Mouse (Mus musculus) neural tube, embryonic 10.5 days (tissue): ENCODE results near the gene Dph1.

Experiments
- DNase-seq: peaks from one replicate; pipeline ENCODE4 v3.0.0-alpha.2; 2017; ENCODE audit warnings: low spot score; ENCODE audit errors: extremely low spot score

Dph1 gene

GRCm38 (mm10) chr11:75160954-75161353 is 30.1 kb downstream of the Dph1 start:
- no peak for DNase-seq

GRCm38 (mm10) chr11:75159564-75159963 is 31.5 kb downstream of the Dph1 start:
- no peak for DNase-seq

GRCm38 (mm10) chr11:75158432-75158831 is 32.6 kb downstream of the Dph1 start:
- no peak for DNase-seq

GRCm38 (mm10) chr11:75157901-75158300 is 33.1 kb downstream of the Dph1 start:
- no peak for DNase-seq

- no peak for DNase-seq
These were observed 34.0 kb downstream of the Dph1 start for GRCm38 (mm10) chr11:75157037-75157436.

GRCm38 (mm10) chr11:75156416-75156815 is 34.6 kb downstream of the Dph1 start:
- no peak for DNase-seq

GRCm38 (mm10) chr11:75155985-75156384 is 35.1 kb downstream of the Dph1 start:
- no peak for DNase-seq

- DNase-seq = no peak
These were observed 36.9 kb downstream of the Dph1 start for GRCm38 (mm10) chr11:75154053-75154585.

GRCm38 (mm10) chr11:75152603-75153557 is 38.2 kb downstream of the Dph1 start:
- DNase-seq = no peak

GRCm38 (mm10) chr11:75150346-75150745 is 40.7 kb downstream of the Dph1 start:
- no peak for DNase-seq

GRCm38 (mm10) chr11:75148332-75149035 is 42.6 kb downstream of the Dph1 start:
- DNase-seq = no peak

GRCm38 (mm10) chr11:75147846-75148168 is 43.2 kb downstream of the Dph1 start:
- peak; percentile 43 for DNase-seq

- DNase-seq = peak; percentile 31
These were observed 43.8 kb downstream of the Dph1 start for GRCm38 (mm10) chr11:75147106-75147845.

GRCm38 (mm10) chr11:75145841-75146240 is 45.2 kb downstream of the Dph1 start:
- no peak for DNase-seq

GRCm38 (mm10) chr11:75142749-75143148 is 48.3 kb downstream of the Dph1 start:
- DNase-seq = no peak

- DNase-seq = no peak
These were observed 49.1 kb downstream of the Dph1 start for GRCm38 (mm10) chr11:75141913-75142312.

GRCm38 (mm10) chr11:75141038-75141437 is 50.0 kb downstream of the Dph1 start:
- no peak for DNase-seq

- DNase-seq = no peak
These were observed 50.6 kb downstream of the Dph1 start for GRCm38 (mm10) chr11:75140431-75140830.

GRCm38 (mm10) chr11:75139122-75139963 is 51.7 kb downstream of the Dph1 start:
- DNase-seq = peak; percentile 39

GRCm38 (mm10) chr11:75136666-75137398 is 54.2 kb downstream of the Dph1 start:
- DNase-seq = no peak
